Mouse (Mus musculus): ENCODE measurements around the gene 4933427I04Rik.

- TF ChIP-seq TCF12 (IDR thresholded peaks at IDR 0.05; ENCODE audit: insufficient read depth, poor library complexity, severe bottlenecking) (peak; percentile 77), E2F4 (IDR thresholded peaks at IDR 0.05; ENCODE audit: insufficient read depth) (no peak), POLR2A (IDR thresholded peaks at IDR 0.05; ENCODE audit: insufficient read length, low read depth) (no peak), MAX (IDR thresholded peaks at IDR 0.05; ENCODE audit: low read depth) (peak; percentile 3), REST (IDR thresholded peaks at IDR 0.05; ENCODE audit: insufficient read depth, insufficient read length) (no peak)
These were observed 45.4 kb upstream of the 4933427I04Rik start for GRCm38 (mm10) chr4:123814030-123814501.

Measured in myocyte (in vitro differentiated cells).